Mouse (Mus musculus): ENCODE data around the gene Myoz2. TPM values are rescaled to one million over a fixed set of nuclear protein-coding genes. Genes with fewer than 3 reads are reported as not detected.

Myoz2 gene
- 100 to 1,000 TPM; 352 to 392 TPM for total RNA-seq (2021)
- long read RNA-seq, experiment 1, transcript Myoz2-201 (6 exons, 1,181 nt) = major isoform, 23 of 26 reads
- long read RNA-seq, experiment 1, partial matches to known transcripts = 0 of 26 reads
- long read RNA-seq, experiment 1, other reads (novel, unspliced or antisense) = 1 of 26 reads
- long read RNA-seq, experiment 2, transcript Myoz2-201 (6 exons, 1,181 nt) = major isoform, 37 of 48 reads
- long read RNA-seq, experiment 2, partial matches to known transcripts = 5 of 48 reads
- long read RNA-seq, experiment 2, other reads (novel, unspliced or antisense) = 2 of 48 reads

DNA sequence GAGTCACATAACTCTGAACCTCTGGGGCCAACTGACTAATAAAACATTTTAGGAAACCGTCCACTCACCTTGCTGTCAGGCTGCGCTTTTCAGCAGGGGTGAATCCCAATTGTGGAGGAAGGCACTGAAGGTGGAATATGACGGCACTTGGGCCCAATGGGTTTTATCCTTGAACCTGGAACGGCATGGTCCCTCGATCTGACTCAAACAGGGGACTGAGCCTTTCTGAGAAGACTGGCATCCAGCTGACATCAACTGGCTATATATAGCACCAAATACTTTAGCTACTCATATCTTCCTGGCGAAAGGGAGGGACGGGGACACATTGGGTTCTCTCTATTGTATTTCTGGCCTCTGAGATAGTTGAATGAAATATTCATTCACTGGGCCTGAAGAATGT is at the start of gene Myoz2:
TSS of gene Myoz2 (minus strand) at position 264 of the 400 bp plus-strand sequence.
- peak; percentile 10 for DNase-seq (ENCODE audit: low spot score)

DNA sequence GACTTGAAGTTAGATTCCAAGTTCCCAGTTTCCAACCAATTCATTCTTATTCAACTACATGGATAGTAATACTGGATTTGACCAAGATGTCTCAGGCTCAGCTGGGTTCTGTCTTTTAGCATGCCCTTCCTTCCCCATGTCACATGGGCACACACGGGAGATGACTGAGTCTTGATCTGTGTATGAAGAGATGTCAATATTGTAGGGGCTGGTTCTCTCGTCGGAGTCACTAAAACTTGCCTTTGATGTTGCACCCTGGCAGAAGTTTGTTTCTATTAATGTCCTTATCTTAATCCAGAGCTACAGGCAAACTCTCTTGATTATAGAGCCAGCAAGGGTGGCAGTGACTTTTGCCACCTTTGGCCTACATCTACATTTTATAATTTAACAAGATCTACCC is 46.9 kb upstream of the Myoz2 start:
- DNase-seq (ENCODE audit: low spot score) = no peak

DNA sequence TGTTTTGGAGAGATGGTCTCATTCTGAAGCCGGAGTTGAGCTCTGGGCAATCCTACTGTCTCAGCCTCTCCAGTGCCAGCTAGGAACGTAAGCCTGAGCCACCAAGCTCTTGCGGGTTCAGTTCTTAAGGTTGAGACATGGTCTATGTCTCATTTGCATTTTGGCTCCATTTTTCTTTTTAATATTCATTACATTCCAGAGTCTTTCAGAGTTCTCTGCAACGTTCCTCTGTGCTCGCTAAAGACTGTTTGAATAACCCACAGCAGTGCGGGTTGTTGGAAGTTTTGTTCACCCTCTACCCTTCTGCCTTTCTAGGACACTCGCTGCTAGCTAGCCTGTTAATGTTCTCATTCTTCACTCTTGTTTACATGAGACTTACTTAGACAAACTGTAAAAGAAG is 46.1 kb upstream of the Myoz2 start:
- no peak for DNase-seq (ENCODE audit: low spot score)

DNA sequence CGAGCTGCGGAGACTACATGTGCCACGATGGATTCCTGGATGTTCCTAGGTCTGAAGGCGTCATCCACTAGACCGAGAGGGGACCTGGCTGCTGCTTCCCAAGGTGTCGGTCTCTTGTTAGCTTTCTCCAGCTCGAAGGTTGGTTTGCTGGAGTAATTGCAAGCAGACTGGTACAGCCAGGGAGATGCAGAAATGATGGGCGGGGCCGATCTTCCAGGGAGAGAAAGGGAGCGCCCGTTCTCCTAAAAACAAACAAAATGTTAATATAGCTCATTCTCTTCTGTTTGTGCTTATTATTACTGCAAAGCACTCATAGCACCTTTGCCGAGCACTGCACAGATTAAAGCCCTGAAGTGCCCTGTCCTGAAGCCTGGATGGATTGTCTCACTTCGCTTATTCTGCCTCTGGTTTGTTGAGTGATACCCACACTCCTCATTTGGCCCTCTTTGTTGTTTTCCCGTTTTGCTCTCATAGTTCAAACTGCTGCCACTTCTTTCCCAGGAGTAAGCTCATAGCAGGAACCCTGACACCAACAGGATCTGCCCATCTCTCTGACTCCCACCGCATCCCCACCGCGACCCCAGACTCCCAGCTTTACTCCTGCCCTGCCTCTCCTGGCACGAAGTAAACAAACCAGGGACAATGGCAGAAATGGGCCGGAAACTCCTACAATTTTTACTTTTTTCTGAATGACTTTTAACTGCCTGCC is 45.4 kb upstream of the Myoz2 start:
- no peak for DNase-seq (ENCODE audit: low spot score)

GRCm38 (mm10) chr3:123075759-123076158 is 40.9 kb upstream of the Myoz2 start:
- DNase-seq (ENCODE audit: low spot score) = no peak

- DNase-seq (ENCODE audit: low spot score) = no peak
Observed at GRCm38 (mm10) chr3:123075034-123075433, 40.2 kb upstream of the Myoz2 start.

DNA sequence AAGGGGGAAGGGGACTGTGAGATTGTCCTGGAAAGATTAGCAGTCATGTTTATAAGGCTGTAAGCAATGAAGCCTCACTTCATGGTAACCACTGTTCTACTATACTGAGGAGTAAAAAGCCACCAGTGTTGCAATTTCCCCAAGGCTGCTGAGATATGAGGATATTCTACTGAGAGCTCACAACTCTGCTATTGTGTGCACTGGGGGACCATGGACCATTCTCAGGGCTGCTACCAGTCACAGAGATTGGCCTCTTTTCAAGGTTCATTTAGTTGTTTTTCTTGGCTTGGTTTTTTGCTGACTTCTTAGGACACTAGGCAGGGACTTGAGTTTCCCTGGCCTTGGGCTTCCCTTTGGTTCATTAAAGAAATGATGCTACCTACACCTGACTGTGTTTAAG is 38.5 kb upstream of the Myoz2 start:
- no peak for DNase-seq (ENCODE audit: low spot score)

- DNase-seq (ENCODE audit: low spot score) = no peak
Observed at GRCm38 (mm10) chr3:123072472-123072871, 37.7 kb upstream of the Myoz2 start.

DNA sequence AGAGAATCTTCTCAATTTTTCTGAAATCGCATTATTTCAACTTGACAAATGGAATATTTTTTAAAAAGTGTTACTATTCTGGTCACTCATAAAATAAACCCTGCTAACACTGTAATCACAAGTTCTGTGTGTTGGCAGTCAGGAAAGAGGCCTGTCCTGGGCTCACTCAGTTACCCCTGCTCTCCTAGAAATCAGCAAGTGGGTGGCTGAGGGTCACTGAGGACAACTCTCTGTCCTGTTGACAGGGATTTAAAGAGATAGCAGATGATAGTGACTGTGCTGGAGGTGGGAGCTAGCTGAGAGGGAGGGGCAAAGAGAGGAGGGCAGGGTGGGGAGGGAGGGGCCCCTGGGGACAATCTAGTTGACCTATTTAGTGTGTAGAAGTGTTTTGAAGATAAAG is 36.2 kb upstream of the Myoz2 start:
- no peak for DNase-seq (ENCODE audit: low spot score)

GRCm38 (mm10) chr3:123066836-123067235 is 32.0 kb upstream of the Myoz2 start:
- DNase-seq (ENCODE audit: low spot score) = no peak

- DNase-seq (ENCODE audit: low spot score) = no peak
Observed at GRCm38 (mm10) chr3:123065466-123065865, 30.7 kb upstream of the Myoz2 start.

DNA sequence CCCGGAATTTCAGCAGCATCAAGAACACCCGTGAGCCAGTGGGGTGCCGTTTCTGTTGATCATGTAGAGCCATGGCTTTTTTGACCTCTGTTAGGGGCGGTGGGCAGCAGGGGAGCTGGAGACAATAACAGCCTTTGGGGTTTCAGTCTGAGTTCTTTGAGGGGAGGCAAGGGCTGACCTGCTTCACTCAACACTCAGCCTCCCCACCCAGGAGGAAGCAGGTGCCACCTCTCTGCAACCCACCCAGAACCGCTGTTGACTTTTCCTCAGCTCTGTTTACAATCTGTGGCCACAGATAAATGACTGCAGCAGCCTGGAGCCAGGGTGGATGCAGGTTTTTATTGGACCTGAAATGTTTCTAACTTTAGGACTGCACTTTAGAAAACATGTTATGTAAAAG is 29.4 kb upstream of the Myoz2 start:
- no peak for DNase-seq (ENCODE audit: low spot score)

- no peak for DNase-seq (ENCODE audit: low spot score)
Observed at GRCm38 (mm10) chr3:123061931-123062330, 27.1 kb upstream of the Myoz2 start.

GRCm38 (mm10) chr3:123058832-123059231 is 24.0 kb upstream of the Myoz2 start:
- DNase-seq (ENCODE audit: low spot score) = no peak

- DNase-seq (ENCODE audit: low spot score) = no peak
Observed at GRCm38 (mm10) chr3:123054178-123054577, 19.4 kb upstream of the Myoz2 start.

DNA sequence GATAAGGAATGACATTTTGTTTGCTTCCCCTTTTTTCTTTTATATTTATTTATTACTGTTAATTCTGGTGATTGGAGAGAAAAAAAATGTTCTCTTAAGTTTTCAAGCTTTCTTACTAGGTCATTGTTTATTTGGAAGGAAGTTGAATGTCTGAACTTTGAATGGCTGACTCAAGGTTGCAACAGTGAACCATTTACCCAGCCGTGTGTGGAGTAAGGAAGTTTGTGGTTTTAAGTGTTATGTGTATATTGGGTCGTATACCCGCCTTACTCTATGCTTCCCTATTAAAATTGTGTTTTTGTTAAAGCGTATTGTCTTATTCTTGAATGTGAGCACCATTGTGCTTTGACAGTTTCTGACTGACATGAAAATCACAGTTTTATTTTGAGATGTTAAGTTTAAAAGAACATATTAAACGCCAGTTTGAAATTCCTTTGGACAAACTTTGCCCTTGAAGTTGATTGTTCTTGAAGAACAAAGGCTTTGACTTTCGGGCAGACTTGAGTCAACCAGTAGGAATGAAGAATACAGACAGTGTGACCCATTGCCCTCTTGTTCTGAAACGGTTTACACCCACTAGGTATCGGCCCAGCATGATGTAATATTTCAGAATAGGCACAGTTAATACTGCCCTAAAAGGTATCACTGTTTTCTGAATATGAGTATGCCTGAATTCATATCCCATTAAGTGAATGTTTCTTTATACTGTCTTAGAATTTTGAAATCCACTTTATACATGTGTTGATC is 18.6 kb upstream of the Myoz2 start:
- DNase-seq (ENCODE audit: low spot score) = no peak

DNA sequence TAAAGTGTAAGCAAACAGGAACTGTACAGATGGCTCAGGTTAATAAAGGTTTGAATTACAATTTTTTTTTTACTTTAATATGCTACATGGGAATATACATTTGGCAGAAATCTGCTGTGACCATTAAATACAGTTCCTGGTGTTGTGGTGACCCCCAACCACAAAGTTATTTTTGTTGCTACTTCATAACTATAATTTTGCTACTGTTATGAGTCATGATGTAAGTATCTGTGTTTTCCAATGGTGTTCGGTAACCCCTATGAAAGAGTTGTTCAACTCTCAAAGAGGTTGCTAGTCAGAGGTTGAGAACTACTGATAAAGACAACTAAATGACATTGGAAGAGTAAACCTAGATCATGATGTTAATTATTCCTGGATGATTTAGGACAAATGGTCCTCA is 7.5 kb upstream of the Myoz2 start:
- no peak for DNase-seq (ENCODE audit: low spot score)

DNA sequence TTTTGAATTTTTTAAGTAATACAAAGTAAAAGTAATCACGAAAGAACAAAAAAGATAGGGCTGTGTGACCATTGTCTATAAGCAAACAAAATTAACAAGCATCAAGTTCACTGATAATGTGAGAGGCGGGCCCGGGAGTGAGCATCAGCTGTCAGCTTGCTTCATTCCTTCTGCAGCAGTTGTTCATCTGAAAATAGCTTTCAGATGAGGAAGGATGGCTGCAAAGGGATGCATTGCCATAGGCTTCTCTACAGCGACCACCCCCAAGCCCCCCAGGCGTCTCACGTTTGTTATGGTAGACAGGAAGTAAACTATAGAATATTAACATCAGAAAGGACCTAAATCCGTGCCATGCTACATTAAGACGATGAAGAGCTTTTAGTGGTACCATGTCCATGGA is 1.0 kb downstream of the Myoz2 start:
- DNase-seq (ENCODE audit: low spot score) = no peak

DNA sequence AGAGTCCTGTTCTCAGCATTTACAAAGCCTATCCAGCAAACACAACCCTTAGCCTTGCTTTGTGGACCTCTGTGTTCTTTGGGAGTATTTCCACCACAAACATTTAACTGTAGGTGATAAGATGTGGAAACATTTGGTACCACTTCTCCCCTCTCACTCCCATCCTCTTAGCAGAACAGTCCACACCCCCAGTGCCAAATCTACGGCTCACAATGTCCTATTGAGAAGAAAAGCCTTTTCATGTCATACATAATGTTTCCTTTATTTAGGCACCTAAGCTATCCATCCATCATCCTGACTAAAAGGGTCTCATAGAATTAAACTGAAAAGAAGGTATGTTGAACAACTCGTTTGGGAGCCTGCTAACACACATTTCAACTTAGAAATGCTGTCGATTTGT is 9.2 kb downstream of the Myoz2 start:
- DNase-seq (ENCODE audit: low spot score) = no peak

- no peak for DNase-seq (ENCODE audit: low spot score)
Observed at GRCm38 (mm10) chr3:123024496-123025234, 10.2 kb downstream of the Myoz2 start.

GRCm38 (mm10) chr3:123018792-123019191 is 16.0 kb downstream of the Myoz2 start:
- DNase-seq (ENCODE audit: low spot score) = no peak

DNA sequence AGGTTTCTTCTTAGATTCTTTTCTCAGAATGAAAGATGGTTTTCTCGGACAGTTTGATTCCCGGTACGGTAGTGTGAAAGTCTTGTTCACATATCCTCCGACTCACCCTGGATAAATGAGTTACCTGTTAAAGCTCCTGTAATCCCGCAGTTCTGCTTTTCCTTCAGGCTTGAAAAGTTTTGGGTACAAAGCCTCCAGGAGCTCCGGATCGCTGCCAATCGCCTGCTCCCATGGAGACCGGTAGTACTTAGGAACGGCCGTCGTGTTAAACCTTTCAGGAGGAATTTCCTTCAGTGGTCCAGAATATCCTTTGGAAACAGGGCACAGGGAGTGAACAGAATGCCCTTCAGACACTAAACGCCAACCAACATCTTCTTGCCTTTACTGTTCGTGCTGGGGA is 21.3 kb downstream of the Myoz2 start:
- no peak for DNase-seq (ENCODE audit: low spot score)

Data from gastrocnemius, adult 18-20 months (tissue).